Mouse (Mus musculus): ENCODE results near the gene Pabpc4.

DNA sequence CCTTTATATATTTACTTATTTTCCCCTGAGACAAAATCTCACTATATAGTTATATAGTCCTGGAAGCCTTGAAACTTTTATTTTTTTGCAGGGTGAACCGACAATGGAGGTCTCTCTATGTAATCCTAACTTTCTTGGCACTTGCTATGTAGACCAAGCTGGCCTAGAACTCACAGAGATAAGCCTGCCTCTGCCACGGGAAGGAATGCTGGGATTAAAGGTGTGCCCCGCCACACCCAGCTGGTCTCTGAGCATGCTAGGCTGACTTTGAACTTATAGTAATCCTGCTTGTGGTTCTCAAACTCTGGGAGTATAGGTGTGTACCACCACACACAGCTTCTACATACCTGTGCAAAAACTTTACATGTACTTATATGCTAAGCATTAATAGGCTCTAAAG is 18.0 kb downstream of the Pabpc4 start:
- no peak for TF ChIP-seq CTCF (conservative IDR thresholded peaks at IDR 0.05 in 1 of 2, IDR thresholded peaks at IDR 0.05 in 1 of 2; ENCODE audit: low read depth in 2 of 2, low read length in 2 of 2)
- no peak for TF ChIP-seq ZC3H11A (IDR thresholded peaks at IDR 0.05; ENCODE audit: low read depth, low read length)
